Mouse (Mus musculus): Measurements from ENCODE around the gene Cdc37l1. TPM values are rescaled to one million over a fixed set of nuclear protein-coding genes. Genes with fewer than 3 reads are reported as not detected.

Gene Cdc37l1
- 32.9 and 36.0 TPM in 2 replicates for polyA plus RNA-seq (2015; fragmentation: Nextera tagmentation; extraction: Ambion mirVana)

DNA sequence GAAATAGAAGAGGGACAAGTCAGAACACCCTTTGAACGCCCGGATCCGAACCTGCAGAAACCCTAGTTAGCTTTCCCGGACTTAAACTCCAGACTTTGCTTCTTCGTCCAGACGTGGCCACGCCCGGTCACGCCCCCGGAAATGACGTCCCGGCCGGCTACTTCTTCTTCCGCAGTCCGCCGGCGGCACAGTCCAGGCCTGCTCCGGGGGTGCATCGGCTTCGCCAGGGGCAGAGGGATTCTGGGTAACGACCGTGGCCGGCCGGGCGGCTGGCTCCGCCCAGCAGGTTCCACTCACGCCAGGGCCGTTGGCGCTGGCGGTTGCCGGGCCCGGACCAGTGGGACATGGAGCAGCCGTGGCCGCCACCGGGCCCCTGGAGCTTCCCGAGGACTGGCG lies at the start of gene Cdc37l1:
Gene Cdc37l1, plus strand, starts transcription at position 159 of the 396 bp plus-strand sequence.
- ATAC-seq (ENCODE audit: borderline replicate concordance, extremely low read depth, low FRiP score, low TSS enrichment), result peak; percentile 99
- peak within 1 kb of the TSS; percentile 72 for H3K4me2 ChIP-seq
- H3K4me3 ChIP-seq, result peak within 1 kb of the TSS; percentile 68
- H3K27me3 ChIP-seq, result no peaks in the 10 kb centered on the region
- H3K36me3 ChIP-seq, result peaks cover 14% of the 10 kb centered on the region; the same call in 1 of the 2 replicates
- WGBS, result under 1% methylated on average over 37 of the region's 37 CpGs
- H3K27ac ChIP-seq, result peak within 1 kb of the TSS; percentile 75
- H3K4me1 ChIP-seq, result peaks cover 14% of the 10 kb centered on the region; the same call in 1 of the 2 replicates
- H3K9ac ChIP-seq, result peak within 1 kb of the TSS; percentile 75
- no peaks in the 10 kb centered on the region for H3K9me3 ChIP-seq

DNA sequence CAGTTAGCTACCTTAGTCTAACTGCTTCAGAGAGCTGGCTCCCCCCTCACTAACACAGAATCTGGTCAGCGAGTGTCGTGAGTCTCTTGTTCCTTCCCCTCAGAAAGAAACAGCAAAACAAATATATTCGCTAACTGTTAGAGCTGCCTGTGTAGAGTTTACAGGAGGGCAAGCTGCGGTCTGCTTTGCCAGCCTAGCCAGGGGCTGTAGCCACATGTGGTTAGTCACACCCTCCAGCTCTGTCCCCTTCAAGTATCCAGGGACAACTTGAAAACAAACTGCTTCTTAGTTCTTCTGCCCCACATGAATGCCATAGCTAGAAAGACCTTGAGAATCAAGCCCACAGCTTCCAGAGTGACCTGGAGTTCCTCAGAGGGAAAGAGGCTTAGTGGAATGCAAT lies 48.9 kb upstream of the Cdc37l1 start:
- Histone ChIP-seq H3K9ac (no peak overlapping the region), H3K4me2 (no peak overlapping the region), H3K4me3 (no peak overlapping the region), H3K4me1 (peaks cover 14% of the 10 kb centered on the region), H3K27me3 (no peaks in the 10 kb centered on the region), H3K36me3 (no peaks in the 10 kb centered on the region), H3K9me3 (no peaks in the 10 kb centered on the region), H3K27ac (peak overlapping the region; percentile 89)
- 38% methylated on average over 4 of the region's 4 CpGs for WGBS
- no peak for ATAC-seq (ENCODE audit: borderline replicate concordance, extremely low read depth, low FRiP score, low TSS enrichment)

DNA sequence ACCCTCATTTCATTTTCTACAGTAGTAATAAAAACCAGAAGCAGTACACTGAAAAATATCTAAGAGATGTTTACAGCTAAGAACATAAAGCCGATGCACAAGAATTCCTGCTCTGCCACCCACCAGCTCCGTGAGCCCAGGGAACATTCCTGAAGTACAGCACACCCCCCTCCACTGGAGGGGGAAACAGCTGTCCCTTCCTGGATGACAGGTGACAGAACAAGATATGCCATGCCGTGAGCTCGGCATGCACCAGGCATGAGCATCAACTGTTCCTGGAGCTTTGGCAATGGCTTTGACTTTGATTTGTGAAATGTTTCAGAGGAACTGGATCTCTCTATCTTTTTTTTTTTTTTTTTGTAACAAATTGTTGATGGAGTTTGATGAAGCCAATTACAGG lies 43.4 kb upstream of the Cdc37l1 start:
- ATAC-seq (ENCODE audit: borderline replicate concordance, extremely low read depth, low FRiP score, low TSS enrichment), result no peak

DNA sequence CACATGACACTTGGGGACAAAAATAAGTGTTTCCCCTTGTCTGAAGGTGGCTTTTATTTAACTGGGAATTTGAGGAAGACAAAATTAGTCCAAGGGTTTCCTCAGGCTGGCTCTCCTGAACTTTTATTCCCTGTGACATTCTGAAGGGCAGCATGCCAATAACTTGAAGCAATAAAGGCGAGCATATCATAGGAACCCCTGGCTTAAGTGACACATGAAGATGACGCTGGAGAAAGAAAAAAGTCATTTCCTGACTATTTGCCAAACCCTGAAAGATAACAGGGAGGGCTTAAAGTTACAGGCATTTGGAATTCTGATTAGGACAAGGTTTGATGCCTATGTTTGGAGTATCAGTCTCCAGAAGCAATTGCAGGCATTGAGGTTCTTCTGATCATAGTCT lies 42.8 kb upstream of the Cdc37l1 start:
- 13% methylated on average over 2 of the region's 2 CpGs for WGBS
- Histone ChIP-seq H3K27me3 (no peaks in the 10 kb centered on the region), H3K4me1 (no peaks in the 10 kb centered on the region), H3K4me2 (no peak overlapping the region), H3K9ac (no peak overlapping the region), H3K4me3 (no peak overlapping the region), H3K36me3 (no peaks in the 10 kb centered on the region), H3K27ac (no peak overlapping the region), H3K9me3 (no peaks in the 10 kb centered on the region)
- no peak for ATAC-seq (ENCODE audit: borderline replicate concordance, extremely low read depth, low FRiP score, low TSS enrichment)

More for the DNA sequence above, 43.4 kb upstream of the Cdc37l1 start:
- Histone ChIP-seq H3K36me3 (no peaks in the 10 kb centered on the region), H3K27me3 (no peaks in the 10 kb centered on the region), H3K4me2 (no peak overlapping the region), H3K4me3 (no peak overlapping the region), H3K9me3 (no peaks in the 10 kb centered on the region), H3K27ac (no peak overlapping the region), H3K9ac (no peak overlapping the region), H3K4me1 (no peaks in the 10 kb centered on the region)
- 14% methylated on average over 4 of the region's 4 CpGs for WGBS

DNA sequence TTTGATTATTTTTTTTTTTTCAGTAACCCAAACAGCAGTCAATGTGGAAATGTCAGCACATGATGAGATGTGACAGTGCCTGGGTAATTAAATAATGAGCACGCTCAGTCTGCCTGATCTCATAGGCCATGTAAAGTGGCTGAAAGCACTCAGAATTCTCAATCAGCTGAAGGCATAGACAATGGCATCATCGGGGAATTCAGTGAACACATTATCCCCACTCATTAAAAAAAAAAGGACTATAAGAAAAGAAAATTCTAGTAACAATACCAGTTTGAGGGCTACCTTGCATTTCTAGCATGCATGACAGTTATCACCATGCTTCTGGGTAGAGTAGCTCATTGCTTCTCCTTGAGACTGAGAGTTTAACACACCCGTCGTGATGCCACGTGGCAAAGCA lies 38.9 kb upstream of the Cdc37l1 start:
- no peaks in the 10 kb centered on the region for H3K27me3 ChIP-seq
- H3K4me3 ChIP-seq, result no peak overlapping the region
- H3K9ac ChIP-seq, result no peak overlapping the region
- H3K36me3 ChIP-seq, result no peaks in the 10 kb centered on the region
- no peak overlapping the region for H3K27ac ChIP-seq
- WGBS, result 79% methylated on average over 5 of the region's 5 CpGs
- no peaks in the 10 kb centered on the region for H3K9me3 ChIP-seq
- H3K4me2 ChIP-seq, result no peak overlapping the region
- no peaks in the 10 kb centered on the region for H3K4me1 ChIP-seq
- ATAC-seq (ENCODE audit: borderline replicate concordance, extremely low read depth, low FRiP score, low TSS enrichment), result no peak

DNA sequence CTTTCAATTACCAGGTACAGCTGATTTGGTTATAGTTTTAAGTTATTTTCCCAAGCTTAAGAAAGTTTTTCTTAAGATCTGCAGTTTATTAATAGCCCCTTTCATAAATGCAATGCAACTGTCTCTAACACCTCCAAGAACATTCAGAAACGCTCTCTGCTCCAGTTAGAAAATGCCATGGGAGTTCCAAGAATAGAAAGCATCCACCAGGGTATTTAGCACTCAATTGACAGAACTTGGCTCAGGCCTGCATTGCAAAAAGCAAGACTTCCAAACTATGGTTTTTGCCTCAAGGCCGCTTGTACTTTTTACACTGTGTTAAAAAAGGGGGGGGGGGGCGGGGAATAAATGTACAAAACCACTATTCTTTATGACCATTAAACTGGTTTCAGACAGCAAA lies 27.0 kb upstream of the Cdc37l1 start:
- WGBS, result 32% methylated on average over 3 of the region's 3 CpGs
- H3K4me1 ChIP-seq, result peaks cover 16% of the 10 kb centered on the region
- no peak overlapping the region for H3K9ac ChIP-seq
- H3K4me3 ChIP-seq, result peak overlapping the region; percentile 90
- no peaks in the 10 kb centered on the region for H3K27me3 ChIP-seq
- ATAC-seq (ENCODE audit: borderline replicate concordance, extremely low read depth, low FRiP score, low TSS enrichment), result 0 out of 2 replicates have a peak, but pooled peaks have one; percentile 31
- H3K27ac ChIP-seq, result peak overlapping the region; percentile 76
- no peaks in the 10 kb centered on the region for H3K9me3 ChIP-seq
- no peaks in the 10 kb centered on the region for H3K36me3 ChIP-seq
- peak overlapping the region; percentile 93 for H3K4me2 ChIP-seq

DNA sequence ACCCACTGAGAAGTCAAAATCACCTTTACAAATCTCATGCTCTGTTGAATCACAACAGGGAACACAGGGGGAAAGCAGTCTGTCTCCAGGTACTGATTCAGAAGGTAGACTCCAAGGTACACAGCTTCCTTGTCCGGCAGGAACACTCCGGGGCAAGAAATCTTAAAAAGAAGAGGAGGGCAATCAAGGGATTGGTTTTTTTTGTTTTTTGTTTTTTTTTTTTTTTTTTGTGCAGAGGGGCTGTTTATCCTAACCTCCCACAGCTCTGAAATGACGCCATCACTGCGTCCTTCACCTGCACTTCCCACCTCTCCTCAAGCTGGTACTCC lies 26.7 kb upstream of the Cdc37l1 start:
- Histone ChIP-seq H3K27me3 (no peaks in the 10 kb centered on the region), H3K9me3 (no peaks in the 10 kb centered on the region), H3K27ac (peak overlapping the region; percentile 76), H3K36me3 (no peaks in the 10 kb centered on the region), H3K4me1 (peaks cover 16% of the 10 kb centered on the region), H3K9ac (peak overlapping the region; percentile 82), H3K4me2 (peak overlapping the region; percentile 93), H3K4me3 (peak overlapping the region; percentile 90)
- no peak for ATAC-seq (ENCODE audit: borderline replicate concordance, extremely low read depth, low FRiP score, low TSS enrichment)
- WGBS, result 2% methylated on average over 4 of the region's 4 CpGs

DNA sequence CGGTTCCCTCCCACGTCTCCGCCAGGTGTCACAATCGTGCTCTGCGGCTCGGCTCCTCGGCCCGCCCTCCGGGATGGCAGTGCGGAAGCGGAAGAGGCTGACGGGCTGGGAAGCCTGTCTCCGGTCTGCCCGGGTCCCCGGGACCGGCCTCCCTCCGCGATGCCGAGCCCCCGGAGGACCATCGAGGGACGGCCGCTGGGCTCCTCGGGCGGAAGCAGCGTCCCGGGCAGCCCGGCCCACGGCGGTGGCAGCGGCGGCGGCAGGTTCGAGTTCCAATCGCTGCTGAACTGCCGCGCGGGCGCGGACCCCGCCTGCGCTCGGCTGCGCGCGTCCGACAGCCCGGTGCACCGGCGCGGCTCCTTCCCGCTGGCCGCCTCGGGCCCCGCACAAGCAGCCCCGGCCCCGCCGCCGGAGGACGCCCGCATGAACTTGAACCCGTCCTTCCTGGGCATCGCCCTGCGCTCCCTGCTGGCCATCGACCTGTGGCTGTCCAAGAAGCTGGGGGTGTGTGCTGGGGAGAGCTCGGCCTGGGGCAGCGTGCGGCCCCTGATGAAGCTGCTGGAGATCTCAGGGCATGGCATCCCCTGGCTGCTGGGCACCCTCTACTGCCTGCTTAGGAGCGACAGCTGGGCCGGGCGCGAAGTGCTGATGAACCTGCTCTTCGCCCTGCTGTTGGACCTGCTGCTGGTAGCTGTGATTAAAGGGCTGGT lies 26.2 kb upstream of the Cdc37l1 start, which contains the start of gene Plpp6:
Gene Plpp6, plus strand, starts transcription at position 112 of the 710 bp plus-strand sequence.
- WGBS, result under 1% methylated on average over 52 of the region's 73 CpGs
- H3K36me3 ChIP-seq, result no peaks in the 10 kb centered on the region
- H3K9me3 ChIP-seq, result no peaks in the 10 kb centered on the region
- peak within 1 kb of the TSS; percentile 90 for H3K4me3 ChIP-seq
- H3K27me3 ChIP-seq, result no peaks in the 10 kb centered on the region
- peaks cover 16% of the 10 kb centered on the region for H3K4me1 ChIP-seq
- peak; percentile 86 for ATAC-seq (ENCODE audit: borderline replicate concordance, extremely low read depth, low FRiP score, low TSS enrichment)
- H3K27ac ChIP-seq, result peak within 1 kb of the TSS; percentile 76
- peak within 1 kb of the TSS; percentile 82 for H3K9ac ChIP-seq
- peak within 1 kb of the TSS; percentile 93 for H3K4me2 ChIP-seq

DNA sequence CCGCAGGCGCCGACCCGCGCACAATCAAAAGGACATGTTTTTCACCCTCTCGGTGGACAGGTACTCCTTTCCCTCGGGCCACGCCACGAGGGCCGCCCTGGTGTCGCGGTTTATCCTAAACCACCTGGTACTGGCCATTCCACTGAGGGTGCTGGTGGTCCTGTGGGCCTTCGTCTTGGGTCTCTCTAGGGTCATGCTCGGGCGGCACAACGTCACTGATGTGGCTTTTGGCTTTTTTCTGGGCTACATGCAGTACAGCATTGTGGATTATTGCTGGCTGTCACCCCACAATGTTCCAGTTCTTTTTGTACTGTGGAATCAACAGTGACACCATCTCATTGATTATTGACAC lies 25.6 kb upstream of the Cdc37l1 start:
- H3K9me3 ChIP-seq, result no peaks in the 10 kb centered on the region
- H3K27me3 ChIP-seq, result no peaks in the 10 kb centered on the region
- no peaks in the 10 kb centered on the region for H3K36me3 ChIP-seq
- H3K27ac ChIP-seq, result no peak overlapping the region
- peak overlapping the region; percentile 82 for H3K9ac ChIP-seq
- H3K4me3 ChIP-seq, result peak overlapping the region; percentile 90
- H3K4me2 ChIP-seq, result peak overlapping the region; percentile 93
- peaks cover 16% of the 10 kb centered on the region for H3K4me1 ChIP-seq
- WGBS, result 7% methylated on average over 16 of the region's 16 CpGs
- no peak for ATAC-seq (ENCODE audit: borderline replicate concordance, extremely low read depth, low FRiP score, low TSS enrichment)

DNA sequence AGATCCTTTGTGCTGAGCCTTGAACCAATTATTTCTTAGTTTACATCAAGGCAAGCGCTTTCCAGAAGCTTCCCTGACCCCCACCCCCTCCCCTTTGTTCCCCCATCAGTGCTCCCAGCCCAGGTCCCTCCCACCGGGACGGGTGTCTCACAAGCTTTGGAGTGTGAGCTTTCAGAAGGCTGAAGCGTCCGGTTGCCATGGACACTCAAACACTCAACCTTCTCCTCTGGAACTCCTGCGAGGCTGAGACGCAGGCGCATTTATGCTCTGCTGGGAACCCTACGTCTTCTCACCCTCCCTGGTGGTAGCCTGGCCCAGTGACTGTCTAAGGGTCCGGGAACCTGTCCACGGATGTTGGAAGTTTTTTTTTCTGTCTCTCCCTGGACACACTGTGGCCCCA lies 22.5 kb upstream of the Cdc37l1 start, which contains the start of gene 4430402I18Rik:
Gene 4430402I18Rik, minus strand, starts transcription at position 149 of the 400 bp plus-strand sequence.
- no peaks in the 10 kb centered on the region for H3K27me3 ChIP-seq
- WGBS, result 6% methylated on average over 11 of the region's 11 CpGs
- no peak within 1 kb of the TSS for H3K9ac ChIP-seq
- no peak within 1 kb of the TSS; the same call in 1 of the 2 replicates for H3K4me2 ChIP-seq
- no peak within 1 kb of the TSS for H3K27ac ChIP-seq
- ATAC-seq (ENCODE audit: borderline replicate concordance, extremely low read depth, low FRiP score, low TSS enrichment), result peak; percentile 58; the same call in 1 of the 2 replicates
- no peak within 1 kb of the TSS for H3K4me3 ChIP-seq
- H3K4me1 ChIP-seq, result peaks cover 16% of the 10 kb centered on the region
- no peaks in the 10 kb centered on the region for H3K36me3 ChIP-seq
- H3K9me3 ChIP-seq, result no peaks in the 10 kb centered on the region

DNA sequence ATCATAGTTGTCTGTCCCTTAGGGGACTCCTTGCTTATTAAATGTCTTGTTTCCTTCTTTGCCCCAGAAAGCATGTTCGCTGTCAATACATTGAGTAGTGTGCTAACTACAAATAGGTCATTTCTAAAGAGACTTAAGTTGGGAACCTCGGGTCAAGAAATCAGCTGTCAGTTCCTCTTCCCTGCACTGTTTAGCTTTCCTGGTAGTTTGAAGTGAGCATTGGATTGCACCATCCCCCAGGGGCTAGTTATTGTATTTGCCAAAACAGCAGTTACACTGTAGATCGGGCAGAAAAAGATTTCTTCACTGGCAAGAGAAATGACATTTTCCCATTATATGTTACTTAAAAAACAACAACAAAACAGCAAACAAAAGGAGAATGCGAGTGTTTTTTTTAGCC lies 22.0 kb upstream of the Cdc37l1 start:
- Histone ChIP-seq H3K9ac (no peak overlapping the region), H3K36me3 (no peaks in the 10 kb centered on the region), H3K9me3 (no peaks in the 10 kb centered on the region), H3K27me3 (no peaks in the 10 kb centered on the region), H3K27ac (no peak overlapping the region), H3K4me1 (peaks cover 16% of the 10 kb centered on the region), H3K4me2 (no peak overlapping the region), H3K4me3 (no peak overlapping the region)
- no peak for ATAC-seq (ENCODE audit: borderline replicate concordance, extremely low read depth, low FRiP score, low TSS enrichment)
- 66% methylated on average over 4 of the region's 4 CpGs for WGBS

DNA sequence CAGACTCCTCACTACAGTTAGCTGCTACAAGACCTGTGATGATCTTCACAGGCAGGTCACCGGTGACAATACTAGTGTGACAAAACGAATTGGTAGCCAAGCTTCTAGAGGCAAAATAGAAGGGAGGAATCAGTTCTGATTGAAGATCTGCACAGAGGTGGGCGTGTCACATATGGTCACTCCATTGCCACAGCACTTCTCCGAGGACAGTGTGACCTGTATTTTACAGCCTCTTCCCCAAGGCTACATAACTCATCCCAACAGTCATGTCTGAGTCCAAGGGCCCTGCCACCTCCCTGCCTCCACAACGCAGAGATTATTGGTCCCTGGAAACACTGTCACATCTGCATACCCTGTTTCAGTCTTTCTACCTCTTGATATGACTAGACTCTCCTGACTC lies 20.9 kb upstream of the Cdc37l1 start:
- 85% methylated on average over 5 of the region's 5 CpGs for WGBS
- H3K9ac ChIP-seq, result no peak overlapping the region
- no peak overlapping the region for H3K4me2 ChIP-seq
- no peak overlapping the region for H3K27ac ChIP-seq
- H3K4me1 ChIP-seq, result peaks cover 15% of the 10 kb centered on the region
- no peak for ATAC-seq (ENCODE audit: borderline replicate concordance, extremely low read depth, low FRiP score, low TSS enrichment)
- H3K4me3 ChIP-seq, result no peak overlapping the region
- H3K9me3 ChIP-seq, result no peaks in the 10 kb centered on the region
- no peaks in the 10 kb centered on the region for H3K27me3 ChIP-seq
- no peaks in the 10 kb centered on the region for H3K36me3 ChIP-seq
